Mouse (Mus musculus): Measurements from ENCODE around the gene Rassf5. TPM values are rescaled to one million over a fixed set of nuclear protein-coding genes. Genes with fewer than 3 reads are reported as not detected.

The Rassf5 gene
- polyA plus RNA-seq, 1 experiment from 2014 or later: 0.98 TPM

DNA sequence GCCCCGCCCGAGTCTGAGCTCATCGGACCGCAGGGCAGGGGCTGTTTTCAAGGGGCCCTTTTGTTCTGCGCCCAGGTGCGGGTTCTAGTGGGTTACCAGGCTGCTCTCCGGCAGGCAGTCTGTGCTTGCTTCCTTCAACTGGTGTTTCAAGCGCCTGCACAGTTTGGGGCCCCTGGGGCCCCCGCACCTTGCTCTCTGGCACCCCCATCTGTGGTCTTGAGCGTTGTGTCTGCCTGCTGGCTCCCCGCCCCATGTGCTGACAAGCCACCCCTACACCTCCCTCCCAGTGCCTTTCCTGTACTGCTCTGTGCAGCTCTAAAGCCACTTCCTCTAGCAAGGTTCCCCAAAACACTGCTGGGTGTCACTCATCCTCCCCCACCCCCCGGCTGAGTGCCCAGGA, 45.1 kb downstream of the Rassf5 start:
- no peak overlapping the region for H3K9ac ChIP-seq
- H3K4me1 ChIP-seq: no peaks in the 10 kb centered on the region
- no peak overlapping the region for H3K4me3 ChIP-seq (replicated peaks)
- H3K27me3 ChIP-seq: no peaks in the 10 kb centered on the region; the same call in 1 of the 2 replicates
- H3K36me3 ChIP-seq (replicated peaks): no peaks in the 10 kb centered on the region
- ATAC-seq (ENCODE audit: low FRiP score): no peak
- 67% methylated on average over 12 of the region's 12 CpGs for WGBS
- H3K27ac ChIP-seq: no peak overlapping the region
- H3K9me3 ChIP-seq: no peaks in the 10 kb centered on the region
- no peak overlapping the region for H3K4me2 ChIP-seq

DNA sequence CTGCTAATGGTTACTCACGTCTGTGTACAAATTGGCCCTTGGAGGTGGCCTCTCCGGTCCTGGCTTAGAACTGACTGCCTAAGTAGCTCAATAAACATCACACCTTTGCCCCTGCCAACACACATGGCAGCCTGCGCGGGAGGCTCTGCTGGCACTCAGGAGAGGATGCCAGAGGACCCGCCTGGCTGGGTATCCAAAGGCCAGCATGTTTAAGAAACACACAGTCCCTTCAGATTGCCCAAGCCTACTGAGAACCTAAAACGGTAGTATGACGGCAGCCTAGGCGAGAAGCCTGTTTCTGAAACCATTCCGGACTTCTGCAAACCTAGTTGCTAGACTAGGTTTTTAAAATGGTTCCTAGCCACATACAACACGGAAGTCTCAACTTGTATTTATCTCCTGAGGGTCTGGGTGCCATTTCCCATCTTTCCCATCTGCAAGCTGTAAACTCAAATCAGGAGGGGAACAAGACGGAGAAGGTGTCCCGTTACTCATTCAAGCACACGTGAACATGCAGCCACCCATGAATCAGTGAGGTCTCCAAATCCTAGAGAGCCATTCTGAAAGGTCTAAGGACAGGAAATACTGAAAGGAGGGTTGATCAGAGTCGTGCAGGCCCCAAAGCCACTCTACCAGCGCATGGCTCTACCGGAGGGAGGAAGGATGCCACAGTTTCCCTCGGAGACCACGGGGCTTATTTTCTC, 45.8 kb downstream of the Rassf5 start:
- H3K36me3 ChIP-seq (replicated peaks): no peaks in the 10 kb centered on the region
- H3K9me3 ChIP-seq: no peaks in the 10 kb centered on the region
- H3K4me3 ChIP-seq (replicated peaks): no peak overlapping the region
- H3K4me2 ChIP-seq: no peak overlapping the region
- H3K27ac ChIP-seq: no peak overlapping the region
- ATAC-seq (ENCODE audit: low FRiP score): no peak
- WGBS: 82% methylated on average over 18 of the region's 18 CpGs
- no peaks in the 10 kb centered on the region for H3K4me1 ChIP-seq
- H3K9ac ChIP-seq: no peak overlapping the region
- no peaks in the 10 kb centered on the region; the same call in 1 of the 2 replicates for H3K27me3 ChIP-seq

DNA sequence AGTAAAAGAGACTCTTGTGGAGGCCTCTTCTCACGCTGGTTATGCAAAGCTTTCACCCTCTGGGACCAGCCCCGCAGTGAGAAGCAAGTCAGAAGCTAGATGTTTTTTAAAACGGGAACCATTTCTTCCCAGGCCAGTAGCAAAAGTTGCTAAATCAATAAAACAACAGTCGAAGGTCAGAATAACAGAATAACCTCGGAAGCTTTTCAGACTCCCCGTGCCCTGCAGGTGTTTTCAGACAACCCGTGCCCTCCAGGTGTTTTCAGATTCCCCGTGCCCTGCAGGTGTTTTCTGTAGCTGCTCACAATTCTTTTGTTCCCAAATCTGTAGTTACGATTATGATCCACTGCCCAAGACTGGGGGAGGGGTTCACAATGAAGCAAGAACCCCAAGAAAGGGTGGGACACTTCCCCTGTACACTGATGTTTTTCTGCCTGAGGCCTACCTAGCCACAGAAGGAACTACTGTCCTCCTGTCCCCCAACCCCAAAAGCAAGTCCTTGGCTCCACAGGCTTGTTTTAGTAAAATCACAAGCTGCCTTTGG, 46.6 kb downstream of the Rassf5 start:
- H3K4me2 ChIP-seq: no peak overlapping the region
- H3K36me3 ChIP-seq (replicated peaks): no peaks in the 10 kb centered on the region
- no peaks in the 10 kb centered on the region for H3K4me1 ChIP-seq
- H3K9me3 ChIP-seq: no peaks in the 10 kb centered on the region
- 75% methylated on average over 9 of the region's 9 CpGs for WGBS
- no peak overlapping the region for H3K27ac ChIP-seq
- H3K27me3 ChIP-seq: no peaks in the 10 kb centered on the region
- no peak for ATAC-seq (ENCODE audit: low FRiP score)
- H3K4me3 ChIP-seq (replicated peaks): no peak overlapping the region
- no peak overlapping the region for H3K9ac ChIP-seq

- 59% methylated on average over 2 of the region's 2 CpGs for WGBS
- no peaks in the 10 kb centered on the region for H3K4me1 ChIP-seq
- no peaks in the 10 kb centered on the region for H3K36me3 ChIP-seq (replicated peaks)
- H3K4me3 ChIP-seq (replicated peaks): no peak overlapping the region
- no peak for ATAC-seq (ENCODE audit: low FRiP score)
- no peaks in the 10 kb centered on the region for H3K9me3 ChIP-seq
- H3K9ac ChIP-seq: no peak overlapping the region
- no peak overlapping the region for H3K27ac ChIP-seq
- no peak overlapping the region for H3K4me2 ChIP-seq
- no peaks in the 10 kb centered on the region for H3K27me3 ChIP-seq
Observed at GRCm38 (mm10) chr1:131196107-131196506, 49.0 kb downstream of the Rassf5 start.

DNA sequence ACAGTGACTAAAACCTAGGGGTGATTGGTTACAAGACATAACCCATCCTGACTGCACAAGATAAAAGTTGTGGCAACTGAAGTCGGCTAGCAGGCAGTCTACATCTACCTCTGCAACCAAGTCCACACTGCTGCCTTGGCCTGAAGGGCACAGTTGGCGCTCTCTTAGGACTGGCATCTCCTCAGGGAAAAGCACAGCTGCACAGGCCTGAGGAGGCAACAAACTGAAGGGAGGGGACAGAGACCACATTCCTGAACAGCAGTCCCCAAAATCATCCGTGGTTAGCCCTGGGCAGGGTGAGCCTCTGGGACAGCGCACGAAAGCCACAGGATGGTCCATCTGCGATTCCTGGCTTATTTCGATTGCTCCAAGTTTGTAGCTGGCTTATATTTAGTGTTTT, 49.4 kb downstream of the Rassf5 start:
- no peaks in the 10 kb centered on the region for H3K36me3 ChIP-seq (replicated peaks)
- no peak overlapping the region for H3K27ac ChIP-seq
- no peaks in the 10 kb centered on the region for H3K9me3 ChIP-seq
- ATAC-seq (ENCODE audit: low FRiP score): no peak
- H3K9ac ChIP-seq: no peak overlapping the region
- H3K4me1 ChIP-seq: no peaks in the 10 kb centered on the region
- H3K4me3 ChIP-seq (replicated peaks): no peak overlapping the region
- H3K27me3 ChIP-seq: no peaks in the 10 kb centered on the region
- no peak overlapping the region for H3K4me2 ChIP-seq
- 90% methylated on average over 7 of the region's 7 CpGs for WGBS

DNA sequence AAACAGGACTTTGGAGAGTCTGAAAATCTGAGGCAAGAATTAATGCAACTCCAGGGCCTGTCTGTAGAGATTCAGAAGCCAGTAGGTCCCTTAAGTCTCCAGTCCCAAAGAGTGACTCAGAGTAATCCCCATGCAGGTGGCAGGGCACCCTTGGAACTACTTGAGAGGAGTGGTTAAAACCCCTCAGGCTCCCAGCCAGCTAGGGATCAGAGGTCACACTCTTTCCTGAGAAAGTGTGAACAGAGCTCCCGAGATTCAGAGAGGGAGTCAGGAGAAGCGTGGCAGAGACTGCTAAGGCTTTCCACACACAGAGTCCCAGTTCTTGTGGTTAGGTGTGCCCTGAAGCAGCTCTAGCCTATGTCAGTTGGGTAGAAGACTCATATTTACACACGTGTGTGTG, 51.3 kb downstream of the Rassf5 start:
- Histone ChIP-seq H3K9ac (no peak overlapping the region), H3K4me1 (no peaks in the 10 kb centered on the region), H3K27me3 (no peaks in the 10 kb centered on the region), H3K4me3 (replicated peaks) (no peak overlapping the region), H3K4me2 (no peak overlapping the region), H3K36me3 (replicated peaks) (no peaks in the 10 kb centered on the region), H3K27ac (no peak overlapping the region), H3K9me3 (no peaks in the 10 kb centered on the region)
- WGBS: 61% methylated on average over 3 of the region's 3 CpGs
- ATAC-seq (ENCODE audit: low FRiP score): no peak

DNA sequence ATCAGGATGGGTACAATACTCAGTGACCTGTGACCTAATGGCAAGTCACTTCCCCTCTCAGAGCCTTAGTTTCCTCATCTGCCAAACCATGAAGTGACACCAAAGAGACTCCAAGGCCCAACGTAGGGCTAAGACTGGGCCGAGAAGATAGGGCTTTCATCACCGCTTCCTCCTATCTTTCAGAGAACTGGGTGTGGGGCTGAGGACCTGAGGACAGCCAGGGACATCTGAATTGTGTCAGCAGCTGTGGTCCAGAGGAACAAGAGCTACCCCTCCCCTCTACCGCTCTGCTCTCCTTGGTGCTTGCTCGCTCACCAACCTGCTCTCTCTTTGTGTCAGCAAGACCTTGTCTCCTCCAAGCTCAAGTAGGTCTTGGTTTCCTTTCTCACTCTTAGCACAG, 56.4 kb downstream of the Rassf5 start:
- WGBS: 98% methylated on average over 5 of the region's 5 CpGs
- H3K27ac ChIP-seq: no peak overlapping the region
- no peaks in the 10 kb centered on the region for H3K36me3 ChIP-seq (replicated peaks)
- no peaks in the 10 kb centered on the region for H3K27me3 ChIP-seq
- H3K9ac ChIP-seq: no peak overlapping the region
- no peak for ATAC-seq (ENCODE audit: low FRiP score)
- no peak overlapping the region for H3K4me3 ChIP-seq (replicated peaks)
- H3K4me1 ChIP-seq: no peaks in the 10 kb centered on the region
- no peak overlapping the region for H3K4me2 ChIP-seq
- H3K9me3 ChIP-seq: no peaks in the 10 kb centered on the region

DNA sequence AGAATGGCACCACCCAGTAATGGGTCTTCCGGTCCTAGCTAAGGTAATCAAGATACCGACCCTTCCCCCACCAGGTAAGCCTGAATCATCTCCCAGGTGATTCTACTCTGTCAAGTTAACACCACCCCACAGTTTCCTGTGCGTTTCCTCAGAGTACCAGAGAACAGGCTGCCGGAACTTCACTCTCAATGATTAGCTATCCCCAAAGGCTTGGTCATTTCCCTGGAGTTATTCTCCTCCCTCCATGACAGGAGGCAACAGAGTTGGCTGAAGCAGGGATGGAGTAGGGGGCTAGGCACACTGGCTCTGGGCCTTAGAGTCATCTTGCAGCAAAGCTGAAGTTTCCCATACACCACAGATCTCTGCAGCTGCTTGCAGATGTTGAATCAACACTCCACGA, 57.2 kb downstream of the Rassf5 start:
- no peak overlapping the region for H3K4me3 ChIP-seq (replicated peaks)
- ATAC-seq (ENCODE audit: low FRiP score): no peak
- H3K4me1 ChIP-seq: no peaks in the 10 kb centered on the region
- 92% methylated on average over 5 of the region's 5 CpGs for WGBS
- H3K27me3 ChIP-seq: no peaks in the 10 kb centered on the region
- H3K36me3 ChIP-seq (replicated peaks): no peaks in the 10 kb centered on the region
- H3K9me3 ChIP-seq: no peaks in the 10 kb centered on the region
- H3K27ac ChIP-seq: no peak overlapping the region
- no peak overlapping the region for H3K4me2 ChIP-seq
- H3K9ac ChIP-seq: no peak overlapping the region

- H3K27me3 ChIP-seq: no peaks in the 10 kb centered on the region
- H3K4me3 ChIP-seq (replicated peaks): no peak overlapping the region
- no peak overlapping the region for H3K4me2 ChIP-seq
- ATAC-seq (ENCODE audit: low FRiP score): no peak
- no peak overlapping the region for H3K27ac ChIP-seq
- no peaks in the 10 kb centered on the region for H3K4me1 ChIP-seq
- H3K9ac ChIP-seq: no peak overlapping the region
- 84% methylated on average over 6 of the region's 6 CpGs for WGBS
- H3K9me3 ChIP-seq: no peaks in the 10 kb centered on the region
- H3K36me3 ChIP-seq (replicated peaks): no peaks in the 10 kb centered on the region
Observed at GRCm38 (mm10) chr1:131186995-131187394, 58.1 kb downstream of the Rassf5 start.

- ATAC-seq (ENCODE audit: low FRiP score): no peak
- Histone ChIP-seq H3K9me3 (no peaks in the 10 kb centered on the region), H3K36me3 (replicated peaks) (no peaks in the 10 kb centered on the region), H3K4me1 (no peaks in the 10 kb centered on the region), H3K27ac (no peak overlapping the region), H3K9ac (no peak overlapping the region), H3K4me3 (replicated peaks) (no peak overlapping the region), H3K4me2 (no peak overlapping the region), H3K27me3 (no peaks in the 10 kb centered on the region)
- WGBS: 88% methylated on average over 13 of the region's 13 CpGs
Observed at GRCm38 (mm10) chr1:131185821-131186506, 59.1 kb downstream of the Rassf5 start.

DNA sequence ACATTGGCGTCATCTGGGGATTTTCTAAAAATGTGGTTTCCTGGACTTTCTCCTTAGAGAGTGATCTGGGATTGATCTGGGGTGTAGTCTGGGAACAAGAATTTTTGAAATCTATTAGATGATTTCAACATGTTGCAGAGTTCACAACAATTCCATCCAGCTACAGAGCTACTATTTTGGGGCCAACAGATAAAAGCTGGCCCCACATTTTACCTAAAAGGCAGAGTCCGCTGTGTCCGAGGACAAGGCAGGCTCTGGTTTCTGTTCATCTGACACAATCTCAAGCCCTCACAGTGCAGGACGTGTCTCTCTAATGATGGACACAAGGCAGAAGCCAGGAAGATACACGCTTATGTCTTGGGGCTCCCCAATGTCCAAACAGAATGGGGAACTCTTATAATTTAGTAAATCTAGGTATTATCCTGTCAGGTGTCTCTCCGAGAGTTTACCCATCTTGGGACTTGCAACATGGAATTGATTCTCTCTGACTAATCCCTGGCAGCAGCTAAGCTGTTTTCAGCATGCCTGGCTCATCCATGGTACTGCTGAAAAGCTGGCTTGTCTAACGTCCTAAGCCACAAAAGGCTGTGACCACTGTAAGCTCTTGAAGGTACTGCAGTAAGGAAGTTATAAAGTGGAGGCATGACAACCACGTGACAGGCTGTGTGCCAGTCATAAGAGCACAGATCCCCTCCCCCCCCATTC, 60.0 kb downstream of the Rassf5 start:
- no peak overlapping the region for H3K9ac ChIP-seq
- peaks cover 3% of the 10 kb centered on the region for H3K36me3 ChIP-seq (replicated peaks)
- no peak for ATAC-seq (ENCODE audit: low FRiP score)
- H3K27ac ChIP-seq: no peak overlapping the region
- no peaks in the 10 kb centered on the region for H3K9me3 ChIP-seq
- H3K4me1 ChIP-seq: no peaks in the 10 kb centered on the region
- no peak overlapping the region for H3K4me2 ChIP-seq
- 83% methylated on average over 8 of the region's 8 CpGs for WGBS
- no peaks in the 10 kb centered on the region for H3K27me3 ChIP-seq
- no peak overlapping the region for H3K4me3 ChIP-seq (replicated peaks)

- Histone ChIP-seq H3K36me3 (replicated peaks) (peaks cover 10% of the 10 kb centered on the region), H3K4me1 (no peaks in the 10 kb centered on the region), H3K9me3 (no peaks in the 10 kb centered on the region), H3K9ac (no peak overlapping the region), H3K4me2 (no peak overlapping the region), H3K27ac (no peak overlapping the region), H3K4me3 (replicated peaks) (no peak overlapping the region), H3K27me3 (no peaks in the 10 kb centered on the region)
- no peak for ATAC-seq (ENCODE audit: low FRiP score)
- WGBS: 91% methylated on average over 9 of the region's 9 CpGs
Observed at GRCm38 (mm10) chr1:131184253-131184955, 60.7 kb downstream of the Rassf5 start.

All from forebrain, embryonic 12.5 days (tissue).